Mouse (Mus musculus) thymus, postnatal 10 days (tissue): Measurements from ENCODE around the gene Csmd2.

Source experiments
- DNase-seq, 2 experiments: peaks; one replicate each; pipeline ENCODE4 v3.0.0; 2021; ENCODE audit warnings: low spot score in 2 of 2

Csmd2 gene

DNA sequence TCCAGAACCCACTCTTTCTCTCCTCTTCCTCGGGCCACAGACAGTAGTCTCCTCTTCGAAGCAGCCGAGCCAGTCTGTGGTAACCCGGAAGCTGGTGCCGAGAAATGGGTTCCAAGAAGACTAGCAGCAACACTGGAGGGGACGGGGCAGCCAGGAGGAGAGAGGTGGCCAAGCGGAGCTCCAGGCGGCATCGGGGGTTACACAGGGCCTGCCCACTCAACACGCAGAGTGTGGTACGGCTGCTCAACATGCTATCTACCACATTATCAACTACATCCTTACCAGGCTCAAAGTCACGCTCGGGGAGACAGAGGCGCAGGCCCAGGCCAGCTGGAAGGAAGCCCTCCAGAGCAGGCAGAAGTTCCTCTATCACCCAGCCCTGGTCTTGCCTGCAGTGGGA lies 628.1 kb downstream of the Csmd2 start:
- DNase-seq, result peak in 1 of 2 experiments; percentile 22
